Mouse (Mus musculus) c-Kit-positive CD71-negative TER-119-negative erythroid progenitor cells, embryonic 14.5 days (primary cell): ENCODE measurements around the gene Ap2b1.
A peak's percentile ranks its signal among the peaks of the same experiment; 100 is the strongest.

Experiments used
- DNase-seq: peaks from one replicate; pipeline ENCODE4 v3.0.0-alpha.2; 2013; ENCODE audit warnings: low read depth

Gene Ap2b1

GRCm38 (mm10) chr11:83442596-83443267, 143.9 kb downstream of the Ap2b1 start:
- peak; percentile 77 for DNase-seq

DNA sequence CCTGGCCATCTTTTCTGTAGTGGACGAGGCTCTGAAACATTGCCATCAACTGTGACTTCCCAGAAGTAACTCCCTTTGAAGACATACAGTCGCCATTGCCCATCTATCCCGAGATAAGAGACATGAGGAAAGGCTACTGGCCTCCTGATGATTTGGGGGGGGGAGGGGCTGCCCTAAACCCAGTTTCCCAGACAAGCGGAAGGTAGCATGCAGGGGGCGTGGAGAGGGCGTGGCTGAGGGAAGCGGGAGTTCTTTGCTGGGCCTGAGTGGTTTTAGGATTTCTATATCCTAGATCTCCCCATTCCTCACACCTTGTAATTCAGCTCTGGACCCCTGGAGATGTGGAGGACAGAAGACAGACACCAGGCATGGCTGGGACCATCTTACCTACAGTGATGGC, 145.0 kb downstream of the Ap2b1 start:
- DNase-seq: no peak

- no peak for DNase-seq
Observed at GRCm38 (mm10) chr11:83445001-83445400, 146.2 kb downstream of the Ap2b1 start.

DNA sequence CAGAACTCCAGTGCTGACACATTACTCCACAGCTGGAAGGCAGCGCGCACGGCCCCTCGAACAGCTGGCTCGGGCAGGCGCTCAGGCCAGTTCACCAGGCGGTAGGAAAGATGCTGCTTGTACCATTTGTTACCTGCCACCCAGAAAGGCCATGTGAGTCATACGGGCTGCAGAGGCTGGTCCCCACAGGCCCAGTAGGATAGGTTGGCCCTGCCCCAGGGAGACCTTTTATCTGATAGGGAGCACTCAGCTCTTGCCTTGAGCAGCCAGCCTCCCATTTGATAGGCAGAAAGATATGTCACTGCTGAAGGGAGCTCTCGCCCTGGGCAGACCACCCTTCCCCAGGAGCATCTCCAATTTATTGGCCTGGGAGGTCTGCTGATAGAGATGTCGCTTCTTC, 148.8 kb downstream of the Ap2b1 start:
- DNase-seq: no peak

DNA sequence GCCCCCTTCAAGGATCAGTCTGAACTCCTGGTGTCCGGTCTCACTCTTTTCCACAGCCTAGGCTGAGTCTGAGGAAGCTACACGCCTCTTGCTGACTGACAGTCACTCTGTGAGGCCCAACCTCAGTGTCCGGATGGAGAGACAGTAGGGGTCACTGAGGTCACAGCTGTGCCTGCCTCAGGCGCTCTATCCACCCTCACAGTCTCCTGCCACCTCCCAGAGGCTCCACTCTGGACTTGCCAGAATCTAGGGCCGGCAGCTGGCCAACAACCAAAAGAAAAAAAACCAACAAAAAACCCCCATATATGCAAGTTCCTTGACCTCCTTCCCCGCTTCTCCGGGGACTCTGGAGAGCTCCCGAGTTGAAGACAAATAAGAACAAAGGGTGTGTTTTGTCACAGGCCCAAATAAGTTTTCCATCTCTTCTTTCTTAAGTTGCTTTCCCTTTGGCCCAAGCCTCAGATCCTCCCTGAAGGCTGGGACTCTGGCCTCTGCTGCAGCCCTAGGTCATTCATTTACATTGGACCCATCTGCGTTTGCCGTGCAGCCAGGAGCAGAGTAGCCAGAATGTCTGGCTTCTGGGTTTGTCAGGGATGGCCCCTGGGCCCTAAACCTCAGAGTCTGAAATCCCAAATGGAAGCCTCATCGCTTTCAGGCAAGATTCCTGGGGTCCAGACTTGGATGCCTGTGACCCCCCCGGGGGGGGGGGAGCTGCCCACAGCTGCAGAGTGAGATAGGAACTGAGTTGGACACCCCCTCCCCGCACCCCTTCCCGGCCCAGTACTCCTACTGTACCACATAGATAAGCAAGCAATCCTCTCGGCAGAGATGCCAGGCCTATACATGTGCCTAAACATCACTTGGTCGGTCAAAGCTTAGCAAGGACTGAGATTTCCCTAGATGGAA, 149.4 kb downstream of the Ap2b1 start:
- no peak for DNase-seq

GRCm38 (mm10) chr11:83448927-83449236, 150.1 kb downstream of the Ap2b1 start:
- no peak for DNase-seq

GRCm38 (mm10) chr11:83449298-83449697, 150.5 kb downstream of the Ap2b1 start:
- no peak for DNase-seq

DNA sequence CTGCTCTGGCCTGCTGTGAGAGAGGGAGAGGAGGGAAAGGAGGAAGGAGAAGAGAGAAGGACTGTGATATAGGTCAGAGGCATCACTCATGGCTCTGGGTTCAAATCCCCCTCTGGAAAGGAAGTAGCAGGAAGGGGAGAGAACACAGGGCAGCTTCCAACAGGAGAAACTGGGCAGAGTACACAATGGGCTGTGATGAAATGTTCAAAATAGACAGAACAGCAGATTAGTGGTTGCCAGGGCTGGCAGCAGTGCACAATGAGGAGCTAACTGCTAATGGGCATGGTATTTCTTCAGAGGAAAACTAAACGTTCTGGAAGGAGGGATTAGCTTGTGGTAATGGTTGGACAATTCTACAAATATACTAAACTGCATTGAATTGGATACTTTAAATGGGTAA, 151.7 kb downstream of the Ap2b1 start:
- no peak for DNase-seq

GRCm38 (mm10) chr11:83451281-83451680, 152.5 kb downstream of the Ap2b1 start:
- DNase-seq: no peak

GRCm38 (mm10) chr11:83454548-83454947, 155.7 kb downstream of the Ap2b1 start:
- no peak for DNase-seq
